Mouse (Mus musculus): ENCODE measurements around the gene Lpp. TPM values are rescaled to one million over a fixed set of nuclear protein-coding genes. Genes with fewer than 3 reads are reported as not detected.

The Lpp gene
- polyA plus RNA-seq, 1 experiment from 2014 or later, result 4.8 TPM

DNA sequence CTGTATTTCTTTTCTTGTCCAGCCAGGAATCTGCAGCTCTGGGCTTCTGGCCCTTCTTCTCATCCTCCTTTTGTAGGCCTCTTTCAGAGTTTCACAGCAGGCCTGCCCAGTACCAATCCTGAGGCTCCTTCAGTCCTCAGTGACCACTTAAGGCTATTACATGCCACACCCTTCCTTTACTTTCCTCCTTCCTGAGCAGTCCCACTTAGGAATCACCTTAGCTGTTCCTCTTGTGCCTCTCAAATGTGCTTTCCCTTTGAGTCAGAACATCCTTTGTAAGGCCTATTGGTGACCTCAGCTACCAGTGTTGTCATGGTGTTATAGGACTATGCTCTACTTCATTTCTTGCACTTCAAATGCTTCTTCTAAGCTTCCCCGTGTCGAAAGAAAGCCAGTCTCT is 342.4 kb downstream of the Lpp start:
- Histone ChIP-seq H3K9me3 (replicated peaks; ENCODE audit: control insufficient read depth, low read length) (no peaks in the 10 kb centered on the region), H3K4me2 (ENCODE audit: low read length) (no peak overlapping the region), H3K4me1 (ENCODE audit: control insufficient read depth, insufficient read depth, low read length) (peaks cover 5% of the 10 kb centered on the region; the same call in 1 of the 2 replicates), H3K9ac (ENCODE audit: low read length) (no peak overlapping the region), H3K27ac (ENCODE audit: low read depth, low read length) (no peak overlapping the region), H3K36me3 (ENCODE audit: control insufficient read depth, insufficient read depth, low read length) (no peaks in the 10 kb centered on the region), H3K4me3 (ENCODE audit: low read depth, low read length) (no peak overlapping the region), H3K27me3 (replicated peaks; ENCODE audit: control insufficient read depth, insufficient read depth, low read length) (no peaks in the 10 kb centered on the region)
- ATAC-seq, result no peak
- WGBS, result 88% methylated on average over 2 of the region's 2 CpGs
- DNase-seq (ENCODE audit: low spot score), result no peak

DNA sequence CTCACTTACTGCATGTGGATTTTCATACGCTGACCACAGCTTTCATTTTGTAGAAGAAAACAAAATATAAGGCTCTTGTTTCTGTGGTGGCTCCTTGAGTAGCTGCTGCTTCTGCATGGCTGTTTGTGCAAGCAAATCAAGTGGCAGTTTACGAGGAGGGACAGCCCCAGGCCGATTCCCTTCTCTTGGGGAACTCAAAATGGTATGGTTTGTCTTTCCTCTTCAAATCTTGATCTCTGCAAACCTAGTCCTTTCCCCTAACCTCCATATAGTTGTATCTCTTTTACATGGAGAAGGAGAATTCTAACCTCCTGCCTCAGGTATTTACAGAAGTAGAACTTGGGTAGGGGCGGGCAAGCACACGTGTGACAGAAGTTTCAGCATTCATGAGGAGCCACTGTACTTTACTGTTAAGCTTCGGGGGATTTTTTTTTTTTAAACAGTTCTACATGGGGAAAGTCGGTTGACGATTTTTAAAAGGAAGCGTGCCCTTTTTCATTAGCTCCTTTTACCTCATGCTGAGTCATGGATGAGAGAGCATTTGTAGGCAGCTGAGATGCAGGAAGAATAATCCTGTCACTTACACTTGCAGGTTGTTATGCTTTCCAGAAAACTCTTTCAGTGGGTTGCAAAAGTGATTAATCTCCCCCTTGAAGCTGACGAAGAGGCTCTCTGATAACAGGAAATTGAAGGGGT is 344.2 kb downstream of the Lpp start:
- Histone ChIP-seq H3K4me3 (ENCODE audit: low read depth, low read length) (no peak overlapping the region), H3K27me3 (replicated peaks; ENCODE audit: control insufficient read depth, insufficient read depth, low read length) (no peaks in the 10 kb centered on the region), H3K9ac (ENCODE audit: low read length) (no peak overlapping the region), H3K4me2 (ENCODE audit: low read length) (no peak overlapping the region), H3K4me1 (ENCODE audit: control insufficient read depth, insufficient read depth, low read length) (peaks cover 5% of the 10 kb centered on the region; the same call in 1 of the 2 replicates), H3K36me3 (ENCODE audit: control insufficient read depth, insufficient read depth, low read length) (no peaks in the 10 kb centered on the region), H3K27ac (ENCODE audit: low read depth, low read length) (no peak overlapping the region), H3K9me3 (replicated peaks; ENCODE audit: control insufficient read depth, low read length) (no peaks in the 10 kb centered on the region)
- 36% methylated on average over 10 of the region's 10 CpGs for WGBS
- DNase-seq (ENCODE audit: low spot score), result peak; percentile 30
- no peak for ATAC-seq

DNA sequence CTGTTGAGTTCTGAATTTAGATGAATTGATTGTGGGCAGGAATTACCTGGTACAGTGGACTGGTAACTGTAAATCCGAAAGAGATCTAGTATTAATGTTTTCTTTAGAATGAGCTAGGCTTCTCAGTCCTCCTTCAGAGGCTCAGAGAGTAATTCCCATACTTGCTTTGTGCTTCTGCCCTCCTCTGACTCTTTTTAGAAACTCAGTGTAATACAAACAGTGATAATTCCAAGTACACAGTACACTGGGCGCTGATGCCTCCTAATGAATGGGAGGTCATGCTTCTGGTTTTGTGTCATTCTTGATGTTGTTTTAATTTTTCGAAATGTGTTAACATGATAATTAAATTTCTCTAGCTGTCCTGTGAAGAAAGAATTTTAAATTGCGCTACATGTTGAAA is 347.4 kb downstream of the Lpp start:
- no peaks in the 10 kb centered on the region for H3K27me3 ChIP-seq (replicated peaks; ENCODE audit: control insufficient read depth, insufficient read depth, low read length)
- H3K27ac ChIP-seq (ENCODE audit: low read depth, low read length), result no peak overlapping the region
- H3K9ac ChIP-seq (ENCODE audit: low read length), result no peak overlapping the region
- no peak overlapping the region for H3K4me2 ChIP-seq (ENCODE audit: low read length)
- WGBS, result 81% methylated on average over 4 of the region's 4 CpGs
- no peaks in the 10 kb centered on the region for H3K9me3 ChIP-seq (replicated peaks; ENCODE audit: control insufficient read depth, low read length)
- H3K36me3 ChIP-seq (ENCODE audit: control insufficient read depth, insufficient read depth, low read length), result no peaks in the 10 kb centered on the region
- H3K4me3 ChIP-seq (ENCODE audit: low read depth, low read length), result no peak overlapping the region
- DNase-seq (ENCODE audit: low spot score) (no peak), ATAC-seq (no peak)
- peaks cover 5% of the 10 kb centered on the region; the same call in 1 of the 2 replicates for H3K4me1 ChIP-seq (ENCODE audit: control insufficient read depth, insufficient read depth, low read length)

DNA sequence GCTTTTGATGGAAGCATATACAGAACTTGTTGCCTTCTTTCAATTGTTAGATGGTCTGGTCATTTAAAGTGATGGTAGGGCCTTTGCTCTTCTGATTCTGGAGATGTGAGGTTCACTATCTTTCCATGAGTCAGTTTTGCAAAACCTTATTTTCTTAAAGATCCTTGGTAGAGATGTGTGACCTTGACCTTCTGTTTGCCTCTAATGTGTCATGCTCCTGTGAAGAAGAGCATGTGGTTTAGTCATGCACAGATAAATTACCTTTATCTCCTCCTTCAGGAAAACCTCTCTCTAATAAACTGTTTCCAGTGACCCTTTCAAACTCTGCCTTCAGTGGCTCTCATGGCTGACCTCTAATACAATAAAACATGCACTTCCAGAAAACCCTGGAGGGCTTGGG is 356.5 kb downstream of the Lpp start:
- no peak for ATAC-seq

DNA sequence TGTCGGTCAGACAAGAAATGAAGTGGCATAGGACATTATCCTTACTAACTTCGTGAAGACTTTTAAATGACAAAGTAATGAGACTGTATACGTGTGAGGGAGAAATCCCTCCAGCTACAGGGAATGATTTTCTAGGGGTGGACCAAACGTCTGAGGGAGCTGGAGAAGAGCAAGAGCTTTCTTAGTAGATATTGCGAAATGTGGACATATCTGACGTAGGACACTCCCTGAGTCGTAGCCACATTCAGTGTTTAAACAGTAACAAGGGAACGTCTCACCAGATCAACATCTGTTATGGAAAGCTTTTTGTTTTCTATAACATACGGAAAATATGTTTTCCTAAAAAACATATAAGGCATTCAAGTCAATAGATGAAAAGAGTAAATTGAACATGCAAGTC is 362.8 kb downstream of the Lpp start:
- Histone ChIP-seq H3K27me3 (replicated peaks; ENCODE audit: control insufficient read depth, insufficient read depth, low read length) (no peaks in the 10 kb centered on the region), H3K27ac (ENCODE audit: low read depth, low read length) (no peak overlapping the region), H3K9ac (ENCODE audit: low read length) (no peak overlapping the region), H3K4me2 (ENCODE audit: low read length) (no peak overlapping the region), H3K36me3 (ENCODE audit: control insufficient read depth, insufficient read depth, low read length) (no peaks in the 10 kb centered on the region), H3K4me3 (ENCODE audit: low read depth, low read length) (no peak overlapping the region), H3K4me1 (ENCODE audit: control insufficient read depth, insufficient read depth, low read length) (no peaks in the 10 kb centered on the region), H3K9me3 (replicated peaks; ENCODE audit: control insufficient read depth, low read length) (no peaks in the 10 kb centered on the region)
- 93% methylated on average over 9 of the region's 9 CpGs for whole genome bisulfite sequencing
- ATAC-seq, result no peak
- no peak for DNase-seq (ENCODE audit: low spot score)

More for the DNA sequence above, 356.5 kb downstream of the Lpp start:
- Histone ChIP-seq H3K4me1 (ENCODE audit: control insufficient read depth, insufficient read depth, low read length) (no peaks in the 10 kb centered on the region), H3K27ac (ENCODE audit: low read depth, low read length) (no peak overlapping the region), H3K9ac (ENCODE audit: low read length) (no peak overlapping the region), H3K4me3 (ENCODE audit: low read depth, low read length) (no peak overlapping the region), H3K27me3 (replicated peaks; ENCODE audit: control insufficient read depth, insufficient read depth, low read length) (no peaks in the 10 kb centered on the region), H3K4me2 (ENCODE audit: low read length) (no peak overlapping the region), H3K9me3 (replicated peaks; ENCODE audit: control insufficient read depth, low read length) (no peaks in the 10 kb centered on the region), H3K36me3 (ENCODE audit: control insufficient read depth, insufficient read depth, low read length) (no peaks in the 10 kb centered on the region)
- DNase-seq (ENCODE audit: low spot score), result no peak

DNA sequence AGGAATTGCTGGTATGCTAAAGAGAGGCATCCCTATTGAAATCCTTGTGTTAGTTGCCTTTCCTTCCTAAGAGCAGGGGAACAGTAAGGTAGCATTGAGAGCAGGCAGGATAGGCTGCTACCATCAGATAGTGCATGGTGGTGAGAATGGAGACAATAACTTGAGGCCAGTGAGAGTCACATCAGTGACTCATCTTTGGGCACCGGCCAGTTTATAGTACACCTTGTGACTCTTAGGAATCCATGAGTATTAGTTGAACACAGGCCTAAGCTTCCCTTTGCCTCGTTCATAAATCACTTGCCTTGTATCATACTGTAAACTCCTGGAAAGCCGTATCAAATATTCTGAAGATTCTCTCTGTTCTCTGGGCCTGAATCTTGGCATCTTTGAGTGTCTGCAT is 372.7 kb downstream of the Lpp start:
- Histone ChIP-seq H3K9ac (ENCODE audit: low read length) (no peak overlapping the region), H3K27me3 (replicated peaks; ENCODE audit: control insufficient read depth, insufficient read depth, low read length) (no peaks in the 10 kb centered on the region), H3K27ac (ENCODE audit: low read depth, low read length) (no peak overlapping the region), H3K9me3 (replicated peaks; ENCODE audit: control insufficient read depth, low read length) (no peaks in the 10 kb centered on the region), H3K4me1 (ENCODE audit: control insufficient read depth, insufficient read depth, low read length) (peaks cover 4% of the 10 kb centered on the region; the same call in 1 of the 2 replicates), H3K36me3 (ENCODE audit: control insufficient read depth, insufficient read depth, low read length) (no peaks in the 10 kb centered on the region), H3K4me3 (ENCODE audit: low read depth, low read length) (no peak overlapping the region), H3K4me2 (ENCODE audit: low read length) (no peak overlapping the region)
- DNase-seq (ENCODE audit: low spot score), result no peak
- no peak for ATAC-seq
- WGBS, result 95% methylated on average over 3 of the region's 3 CpGs

DNA sequence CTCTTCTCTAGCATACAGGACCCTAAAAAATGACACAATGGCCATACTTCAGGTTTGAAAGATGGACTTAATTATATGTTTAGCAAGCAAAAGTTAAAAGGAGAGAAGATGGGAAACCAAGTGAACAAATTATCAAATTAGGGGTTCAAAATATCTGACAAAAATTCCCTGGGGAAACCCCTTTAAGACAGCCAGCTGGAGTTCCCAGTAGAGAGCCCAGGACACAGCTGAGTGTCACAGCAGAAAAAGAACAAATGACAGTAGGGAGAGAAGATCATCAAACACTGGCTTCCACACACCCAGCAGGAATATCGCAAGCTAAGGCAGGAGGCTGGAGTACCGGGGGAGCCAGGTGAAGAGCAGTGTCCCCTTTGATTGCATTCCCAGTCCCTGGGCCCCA is 373.3 kb downstream of the Lpp start:
- Histone ChIP-seq H3K9me3 (replicated peaks; ENCODE audit: control insufficient read depth, low read length) (no peaks in the 10 kb centered on the region), H3K9ac (ENCODE audit: low read length) (no peak overlapping the region), H3K36me3 (ENCODE audit: control insufficient read depth, insufficient read depth, low read length) (no peaks in the 10 kb centered on the region), H3K4me2 (ENCODE audit: low read length) (no peak overlapping the region), H3K27ac (ENCODE audit: low read depth, low read length) (no peak overlapping the region), H3K4me1 (ENCODE audit: control insufficient read depth, insufficient read depth, low read length) (peaks cover 4% of the 10 kb centered on the region; the same call in 1 of the 2 replicates), H3K27me3 (replicated peaks; ENCODE audit: control insufficient read depth, insufficient read depth, low read length) (no peaks in the 10 kb centered on the region), H3K4me3 (ENCODE audit: low read depth, low read length) (no peak overlapping the region)
- WGBS, result 94% methylated on average over 2 of the region's 2 CpGs
- ATAC-seq, result no peak
- no peak for DNase-seq (ENCODE audit: low spot score)

DNA sequence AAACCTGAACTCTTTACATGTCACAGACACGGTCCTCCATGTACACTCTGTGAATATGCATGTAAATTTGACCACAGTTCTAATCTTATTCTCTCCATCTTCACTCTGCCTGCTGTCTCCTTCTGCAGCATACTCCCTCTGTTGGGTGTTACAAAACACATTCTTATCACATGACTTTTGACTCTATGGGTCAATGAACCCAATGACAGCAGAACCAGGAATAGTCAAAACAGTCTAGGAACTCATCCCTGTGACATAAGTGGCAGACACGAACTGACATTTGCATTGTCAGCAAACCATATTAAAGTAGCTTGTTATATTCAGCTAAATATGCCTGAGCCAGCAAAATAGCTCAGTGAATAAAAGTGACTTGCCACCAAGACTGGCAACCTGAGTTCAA is 383.7 kb downstream of the Lpp start:
- DNase-seq (ENCODE audit: low spot score) (no peak), ATAC-seq (no peak)
- Histone ChIP-seq H3K27me3 (replicated peaks; ENCODE audit: control insufficient read depth, insufficient read depth, low read length) (no peaks in the 10 kb centered on the region), H3K4me3 (ENCODE audit: low read depth, low read length) (no peak overlapping the region), H3K9ac (ENCODE audit: low read length) (no peak overlapping the region), H3K4me2 (ENCODE audit: low read length) (no peak overlapping the region), H3K27ac (ENCODE audit: low read depth, low read length) (no peak overlapping the region), H3K36me3 (ENCODE audit: control insufficient read depth, insufficient read depth, low read length) (no peaks in the 10 kb centered on the region), H3K9me3 (replicated peaks; ENCODE audit: control insufficient read depth, low read length) (no peaks in the 10 kb centered on the region), H3K4me1 (ENCODE audit: control insufficient read depth, insufficient read depth, low read length) (no peaks in the 10 kb centered on the region)
- WGBS, result 90% methylated on average over 2 of the region's 2 CpGs

DNA sequence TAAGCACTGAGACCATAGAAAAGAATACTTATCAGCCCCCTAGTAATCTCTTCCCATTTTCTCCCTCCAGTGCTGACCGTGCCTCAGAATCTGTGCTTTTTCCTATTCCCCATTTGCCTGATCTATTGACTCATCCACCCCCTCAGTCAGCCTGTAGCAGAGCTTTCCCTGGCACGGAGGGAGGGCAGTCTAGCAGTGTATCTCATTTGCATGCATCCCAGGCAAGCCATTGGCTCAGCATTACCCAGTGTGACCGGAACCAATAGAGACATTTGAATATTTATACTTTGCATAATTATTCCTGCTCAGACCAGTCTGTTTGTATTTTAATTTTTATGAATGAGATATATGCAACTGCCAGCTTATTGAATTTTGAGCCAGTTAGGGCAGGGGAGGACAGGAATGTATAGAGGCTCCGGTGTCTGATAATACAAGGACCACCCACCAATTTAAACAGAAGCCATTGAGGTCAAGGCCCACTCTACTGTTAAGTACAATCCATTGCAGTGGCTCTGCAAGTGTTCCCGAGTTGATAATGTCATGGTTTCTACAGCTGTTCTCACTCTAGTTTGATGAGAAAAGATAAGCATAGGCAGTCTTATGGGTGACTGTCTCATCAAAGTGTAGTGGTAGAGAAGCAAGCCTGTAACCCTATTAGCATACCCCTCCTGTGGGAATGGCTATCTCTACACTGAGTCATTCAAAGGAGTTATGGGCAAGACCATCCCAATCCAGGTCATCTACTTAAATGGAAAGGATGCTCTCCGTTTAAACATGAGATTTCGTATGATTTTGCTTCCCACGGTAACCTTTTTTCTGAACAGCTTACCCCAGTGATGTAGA is 385.3 kb downstream of the Lpp start:
- Histone ChIP-seq H3K27ac (ENCODE audit: low read depth, low read length) (no peak overlapping the region), H3K9me3 (replicated peaks; ENCODE audit: control insufficient read depth, low read length) (no peaks in the 10 kb centered on the region), H3K4me1 (ENCODE audit: control insufficient read depth, insufficient read depth, low read length) (no peaks in the 10 kb centered on the region), H3K4me2 (ENCODE audit: low read length) (no peak overlapping the region), H3K36me3 (ENCODE audit: control insufficient read depth, insufficient read depth, low read length) (no peaks in the 10 kb centered on the region), H3K27me3 (replicated peaks; ENCODE audit: control insufficient read depth, insufficient read depth, low read length) (no peaks in the 10 kb centered on the region), H3K9ac (ENCODE audit: low read length) (no peak overlapping the region), H3K4me3 (ENCODE audit: low read depth, low read length) (no peak overlapping the region)
- ATAC-seq (peak; percentile 86), DNase-seq (ENCODE audit: low spot score) (peak; percentile 22)
- 74% methylated on average over 8 of the region's 8 CpGs for WGBS
